Mouse (Mus musculus) hindbrain, embryonic 12.5 days (tissue): ENCODE results near the gene Lmna. TPM values are rescaled to one million over a fixed set of nuclear protein-coding genes. Genes with fewer than 3 reads are reported as not detected.

Source experiments
- ATAC-seq: fragments of 200-750 bp; cut with Nextera tagmentation; 2 replicates; pipeline ENCODE4 v1.8.0; 2017; ENCODE audit warnings: moderate TSS enrichment; ENCODE audit not compliant: low FRiP score
- H3K27ac ChIP-seq: fragments of 300-500 bp; sonication (generic); 2 replicates; pipeline ENCODE4 v1.5.1; 2016; ENCODE audit warnings: mild to moderate bottlenecking
- H3K27me3 ChIP-seq: fragments of 300-500 bp; sonication (generic); 2 replicates; pipeline ENCODE4 v1.6.1; 2016; ENCODE audit warnings: mild to moderate bottlenecking
- H3K36me3 ChIP-seq: fragments of 300-500 bp; sonication (generic); 2 replicates; pipeline ENCODE4 v1.6.1; 2016; ENCODE audit warnings: mild to moderate bottlenecking
- H3K4me1 ChIP-seq: fragments of 300-500 bp; sonication (generic); 2 replicates; pipeline ENCODE4 v1.6.1; 2016
- H3K4me2 ChIP-seq: fragments of 300-500 bp; sonication (generic); replicated peaks from 2 replicates; pipeline ENCODE4 v1.6.1; 2016; ENCODE audit warnings: mild to moderate bottlenecking
- H3K4me3 ChIP-seq: fragments of 300-500 bp; sonication (generic); 2 replicates; pipeline ENCODE4 v1.5.1; 2016; ENCODE audit warnings: mild to moderate bottlenecking
- H3K9ac ChIP-seq: fragments of 300-500 bp; sonication (generic); 2 replicates; pipeline ENCODE4 v1.6.1; 2016; ENCODE audit warnings: mild to moderate bottlenecking, moderate library complexity
- H3K9me3 ChIP-seq: fragments of 300-500 bp; sonication (generic); replicated peaks from 2 replicates; pipeline ENCODE4 v1.6.1; 2016; ENCODE audit warnings: mild to moderate bottlenecking
- WGBS: fragments of 180-500 bp; shearing (Covaris S2); methylation state at CpG from one replicate; pipeline ENCODE4 v1.1.7; 2016; 5-methylcytosine and 5-hydroxymethylcytosine counted together
- polyA plus RNA-seq: library from polyadenylated mRNA; unstranded; fragments of >200 nt; fragmentation: Nextera tagmentation; extraction: Ambion mirVana; gene quantifications from 2 replicates; pipeline ENCODE4 v1.2.1, GENCODE M21; 2016

The Lmna gene
- polyA plus RNA-seq, 1 experiment from 2014 or later: 48.9 TPM

- Histone ChIP-seq H3K4me2 (no peak overlapping the region), H3K4me3 (no peak overlapping the region), H3K4me1 (peaks cover 16% of the 10 kb centered on the region), H3K36me3 (no peaks in the 10 kb centered on the region), H3K27ac (no peak overlapping the region), H3K27me3 (peaks cover 70% of the 10 kb centered on the region), H3K9ac (no peak overlapping the region), H3K9me3 (no peaks in the 10 kb centered on the region)
- 78% methylated on average over 4 of the region's 4 CpGs for WGBS
- ATAC-seq: no peak
These were observed 22.9 kb downstream of the Lmna start for GRCm38 (mm10) chr3:88486887-88487286.

GRCm38 (mm10) chr3:88486043-88486442 is 23.7 kb downstream of the Lmna start:
- Histone ChIP-seq H3K4me3 (no peak overlapping the region), H3K9ac (no peak overlapping the region), H3K36me3 (no peaks in the 10 kb centered on the region), H3K9me3 (no peaks in the 10 kb centered on the region), H3K4me1 (peaks cover 16% of the 10 kb centered on the region), H3K27me3 (peaks cover 70% of the 10 kb centered on the region), H3K4me2 (no peak overlapping the region), H3K27ac (no peak overlapping the region)
- ATAC-seq: no peak
- WGBS: 75% methylated on average over 5 of the region's 5 CpGs

DNA sequence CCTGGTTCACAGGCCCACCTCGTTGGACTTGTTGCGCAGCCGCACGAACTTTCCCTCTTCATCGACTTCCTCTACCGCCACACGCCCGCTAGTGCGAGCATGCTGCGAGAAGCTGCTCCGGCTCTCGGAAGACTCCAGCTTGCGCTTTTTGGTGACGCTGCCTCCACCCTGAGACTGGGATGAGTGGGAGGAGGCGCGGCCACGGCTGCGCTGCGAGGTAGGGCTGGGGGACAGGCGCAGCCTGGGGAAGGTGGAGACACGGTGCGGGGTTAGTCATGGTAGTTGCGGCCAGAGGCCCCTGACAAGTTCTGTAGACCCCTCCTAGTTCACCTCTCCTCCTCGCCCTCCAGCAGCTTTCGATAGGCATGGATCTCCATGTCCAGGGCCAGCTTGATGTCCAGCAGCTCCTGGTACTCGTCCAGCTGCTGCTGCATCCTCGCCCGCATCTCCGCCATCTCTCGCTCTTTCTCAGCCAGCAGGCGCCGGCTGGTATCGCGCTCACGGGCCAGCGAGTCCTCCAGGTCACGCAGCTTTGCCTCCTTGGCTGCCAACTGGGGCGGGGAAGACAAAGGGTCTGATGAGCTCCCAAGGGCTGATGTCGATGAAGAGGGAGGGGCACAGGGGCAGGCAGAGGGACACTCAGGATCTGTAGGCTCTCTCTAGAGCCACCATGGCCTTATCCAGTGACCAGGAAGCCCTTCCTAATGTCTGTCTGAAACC is 25.0 kb downstream of the Lmna start:
- no peaks in the 10 kb centered on the region for H3K9me3 ChIP-seq
- no peak for ATAC-seq
- 14% methylated on average over 34 of the region's 39 CpGs for WGBS
- H3K4me2 ChIP-seq: peak overlapping the region; percentile 48
- peak overlapping the region; percentile 28 for H3K4me3 ChIP-seq
- H3K27ac ChIP-seq: no peak overlapping the region
- H3K9ac ChIP-seq: peak overlapping the region; percentile 54
- no peaks in the 10 kb centered on the region for H3K36me3 ChIP-seq
- peaks cover 16% of the 10 kb centered on the region for H3K4me1 ChIP-seq
- peaks cover 63% of the 10 kb centered on the region for H3K27me3 ChIP-seq

GRCm38 (mm10) chr3:88483621-88484020 is 26.1 kb downstream of the Lmna start:
- 8% methylated on average over 5 of the region's 5 CpGs for WGBS

GRCm38 (mm10) chr3:88483141-88483540 is 26.6 kb downstream of the Lmna start:
- 0 out of 2 replicates have a peak, but pooled peaks have one; percentile 43 for ATAC-seq
- H3K9me3 ChIP-seq: no peaks in the 10 kb centered on the region
- H3K27me3 ChIP-seq: peaks cover 61% of the 10 kb centered on the region
- 75% methylated on average over 8 of the region's 8 CpGs for WGBS
- no peak overlapping the region for H3K27ac ChIP-seq
- H3K4me3 ChIP-seq: no peak overlapping the region
- H3K36me3 ChIP-seq: no peaks in the 10 kb centered on the region
- no peak overlapping the region for H3K9ac ChIP-seq
- H3K4me1 ChIP-seq: peaks cover 8% of the 10 kb centered on the region
- H3K4me2 ChIP-seq: no peak overlapping the region

More at GRCm38 (mm10) chr3:88483621-88484020, 26.1 kb downstream of the Lmna start:
- peaks cover 63% of the 10 kb centered on the region for H3K27me3 ChIP-seq
- H3K36me3 ChIP-seq: no peaks in the 10 kb centered on the region
- H3K27ac ChIP-seq: no peak overlapping the region
- no peak overlapping the region for H3K9ac ChIP-seq
- no peaks in the 10 kb centered on the region for H3K9me3 ChIP-seq
- ATAC-seq: peak; percentile 39; the same call in 1 of the 2 replicates
- no peak overlapping the region for H3K4me3 ChIP-seq
- H3K4me2 ChIP-seq: no peak overlapping the region
- H3K4me1 ChIP-seq: peaks cover 12% of the 10 kb centered on the region

DNA sequence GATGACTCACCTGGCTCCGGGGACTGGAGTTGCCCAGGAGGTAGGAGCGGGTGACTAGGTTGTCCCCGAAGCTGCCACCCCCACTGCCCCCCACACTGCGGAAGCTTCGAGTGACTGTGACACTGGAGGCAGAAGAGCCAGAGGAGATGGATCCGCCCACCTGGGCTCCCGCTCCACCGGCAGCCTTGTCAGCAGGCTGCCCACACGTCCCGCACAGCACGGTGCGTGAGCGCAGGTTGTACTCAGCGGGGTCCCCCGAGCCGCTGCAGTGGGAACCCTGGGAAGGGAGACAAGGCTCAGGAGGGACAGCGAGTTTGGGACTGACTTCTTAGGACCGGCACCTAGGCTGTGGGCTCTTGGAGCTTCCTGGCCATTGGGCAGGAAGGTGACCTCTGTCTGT is 27.4 kb downstream of the Lmna start:
- H3K9ac ChIP-seq: peak overlapping the region; percentile 29; the same call in 1 of the 2 replicates
- H3K36me3 ChIP-seq: no peaks in the 10 kb centered on the region
- H3K27ac ChIP-seq: no peak overlapping the region
- H3K4me3 ChIP-seq: no peak overlapping the region
- no peak overlapping the region for H3K4me2 ChIP-seq
- WGBS: 34% methylated on average over 18 of the region's 18 CpGs
- peaks cover 54% of the 10 kb centered on the region for H3K27me3 ChIP-seq
- ATAC-seq: no peak
- H3K4me1 ChIP-seq: peaks cover 8% of the 10 kb centered on the region
- H3K9me3 ChIP-seq: no peaks in the 10 kb centered on the region

GRCm38 (mm10) chr3:88481372-88482040 is 28.2 kb downstream of the Lmna start:
- WGBS: 61% methylated on average over 8 of the region's 8 CpGs
- no peak for ATAC-seq
- Histone ChIP-seq H3K27me3 (peaks cover 46% of the 10 kb centered on the region), H3K9ac (no peak overlapping the region), H3K4me3 (no peak overlapping the region), H3K9me3 (no peaks in the 10 kb centered on the region), H3K4me2 (no peak overlapping the region), H3K4me1 (peaks cover 8% of the 10 kb centered on the region), H3K36me3 (no peaks in the 10 kb centered on the region), H3K27ac (no peak overlapping the region)

DNA sequence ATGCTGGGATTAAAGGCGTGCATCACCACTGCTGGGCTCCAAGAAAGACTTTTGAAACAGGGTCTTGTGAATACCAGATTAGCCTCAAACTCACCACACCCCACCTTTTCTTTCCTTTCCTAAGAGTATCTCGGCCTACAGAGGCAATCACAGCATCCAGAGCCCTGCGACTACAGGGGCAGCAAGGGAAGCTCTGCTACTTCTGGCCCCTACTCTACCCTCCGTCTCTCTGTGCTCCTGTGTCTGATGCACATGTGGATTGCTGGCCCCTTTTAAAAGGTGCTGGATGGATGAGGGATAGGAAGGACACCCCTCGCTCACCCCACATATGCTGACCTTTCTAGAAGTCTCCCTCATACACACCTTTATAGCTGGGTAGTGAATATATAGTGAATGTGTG is 29.1 kb downstream of the Lmna start:
- Histone ChIP-seq H3K4me3 (no peak overlapping the region), H3K27ac (no peak overlapping the region), H3K27me3 (peaks cover 38% of the 10 kb centered on the region), H3K4me2 (no peak overlapping the region), H3K9ac (no peak overlapping the region), H3K36me3 (no peaks in the 10 kb centered on the region), H3K9me3 (no peaks in the 10 kb centered on the region), H3K4me1 (peaks cover 8% of the 10 kb centered on the region)
- WGBS: 86% methylated on average over 5 of the region's 5 CpGs
- no peak for ATAC-seq

GRCm38 (mm10) chr3:88479828-88480227 is 29.9 kb downstream of the Lmna start:
- ATAC-seq: no peak
- WGBS: 87% methylated on average over 4 of the region's 4 CpGs
- H3K9ac ChIP-seq: no peak overlapping the region
- peaks cover 30% of the 10 kb centered on the region for H3K27me3 ChIP-seq
- H3K4me2 ChIP-seq: no peak overlapping the region
- H3K4me3 ChIP-seq: no peak overlapping the region
- peaks cover 5% of the 10 kb centered on the region for H3K4me1 ChIP-seq
- H3K9me3 ChIP-seq: no peaks in the 10 kb centered on the region
- H3K36me3 ChIP-seq: no peaks in the 10 kb centered on the region
- H3K27ac ChIP-seq: no peak overlapping the region

DNA sequence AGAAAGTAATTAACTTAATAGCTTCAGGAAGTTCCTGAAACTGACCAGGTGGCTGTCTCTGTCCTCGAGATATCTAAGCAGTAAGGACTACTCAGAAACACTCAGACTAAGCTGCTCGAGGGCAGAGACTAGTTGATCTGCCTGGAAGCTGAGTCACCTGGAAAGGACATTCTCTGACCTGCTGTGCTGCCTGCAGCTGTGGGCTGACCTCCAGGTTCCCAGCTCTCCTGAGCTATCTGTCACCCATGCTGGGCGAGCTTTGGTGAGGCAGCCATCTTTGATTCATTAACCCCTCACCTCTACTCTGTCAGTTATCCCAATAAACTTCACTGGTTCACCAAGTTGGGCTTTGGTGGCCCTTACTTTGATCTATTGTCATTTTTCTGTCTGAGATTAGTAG is 30.6 kb downstream of the Lmna start:
- H3K4me3 ChIP-seq: no peak overlapping the region
- H3K27me3 ChIP-seq: peaks cover 23% of the 10 kb centered on the region
- no peaks in the 10 kb centered on the region for H3K36me3 ChIP-seq
- no peak overlapping the region for H3K4me2 ChIP-seq
- no peaks in the 10 kb centered on the region for H3K4me1 ChIP-seq
- H3K27ac ChIP-seq: no peak overlapping the region
- WGBS: 60% methylated on average over 3 of the region's 3 CpGs
- H3K9ac ChIP-seq: no peak overlapping the region
- ATAC-seq: no peak
- no peaks in the 10 kb centered on the region for H3K9me3 ChIP-seq

GRCm38 (mm10) chr3:88477735-88478134 is 32.0 kb downstream of the Lmna start:
- H3K4me3 ChIP-seq: no peak overlapping the region
- H3K36me3 ChIP-seq: no peaks in the 10 kb centered on the region
- no peaks in the 10 kb centered on the region for H3K9me3 ChIP-seq
- H3K27ac ChIP-seq: no peak overlapping the region
- ATAC-seq: peak; percentile 74
- WGBS: under 1% methylated on average over 8 of the region's 8 CpGs
- 0 out of 2 replicates have a peak, but pooled peaks cover 6% of the 10 kb centered on the region for H3K4me1 ChIP-seq
- H3K4me2 ChIP-seq: no peak overlapping the region
- no peak overlapping the region for H3K9ac ChIP-seq
- H3K27me3 ChIP-seq: peaks cover 9% of the 10 kb centered on the region

GRCm38 (mm10) chr3:88476403-88476802 is 33.4 kb downstream of the Lmna start:
- no peaks in the 10 kb centered on the region for H3K27me3 ChIP-seq
- 65% methylated on average over 6 of the region's 6 CpGs for WGBS
- H3K27ac ChIP-seq: no peak overlapping the region
- no peak for ATAC-seq
- no peak overlapping the region for H3K4me3 ChIP-seq
- no peak overlapping the region for H3K4me2 ChIP-seq
- H3K9me3 ChIP-seq: no peaks in the 10 kb centered on the region
- H3K9ac ChIP-seq: no peak overlapping the region
- H3K36me3 ChIP-seq: no peaks in the 10 kb centered on the region
- H3K4me1 ChIP-seq: 0 out of 2 replicates have a peak, but pooled peaks cover 6% of the 10 kb centered on the region
